Mouse (Mus musculus): ENCODE data around the gene Necap2.

GRCm38 (mm10) chr4:141095016-141095415, 16.9 kb upstream of the Necap2 start:
- TF ChIP-seq POLR2A (IDR thresholded peaks at IDR 0.05; ENCODE audit: borderline replicate concordance, extremely low read depth, insufficient read depth, insufficient read length, poor library complexity, severe bottlenecking) = no peak
- no peak for TF ChIP-seq CTCF (IDR thresholded peaks at IDR 0.05; ENCODE audit: borderline replicate concordance, extremely low read depth, insufficient read depth, insufficient read length)
